Mouse (Mus musculus): ENCODE results near the gene Ccdc38. TPM values are rescaled to one million over a fixed set of nuclear protein-coding genes. Genes with fewer than 3 reads are reported as not detected.

The Ccdc38 gene
- 0.32 and 0.35 TPM in 2 replicates for polyA plus RNA-seq (2015; fragmentation: Nextera tagmentation; extraction: Ambion mirVana)

- peak within 1 kb of the TSS; percentile 49 for H3K4me3 ChIP-seq (ENCODE audit: low read length)
- H3K36me3 ChIP-seq (ENCODE audit: insufficient read depth, low read length) = no peaks in the 10 kb centered on the region
- WGBS = 50% methylated on average over 17 of the region's 17 CpGs
- H3K27ac ChIP-seq (ENCODE audit: low read length) = no peak within 1 kb of the TSS
- ATAC-seq (ENCODE audit: low FRiP score, low TSS enrichment) = peak; percentile 10
- peak within 1 kb of the TSS; percentile 64 for H3K9ac ChIP-seq (replicated peaks; ENCODE audit: low read length)
- peaks cover 17% of the 10 kb centered on the region for H3K4me1 ChIP-seq (ENCODE audit: insufficient read depth, low read length)
- no peaks in the 10 kb centered on the region for H3K27me3 ChIP-seq (ENCODE audit: insufficient read depth, low read length)
- no peaks in the 10 kb centered on the region for H3K9me3 ChIP-seq (ENCODE audit: low read length)
- H3K4me2 ChIP-seq (replicated peaks; ENCODE audit: low read depth, low read length) = peak within 1 kb of the TSS; percentile 60
These were observed at the start of gene Ccdc38 for GRCm38 (mm10) chr10:93540431-93541210. TSS of gene Ccdc38 (plus strand) at chr10:93540632.

GRCm38 (mm10) chr10:93500864-93501263 is 39.6 kb upstream of the Ccdc38 start:
- H3K4me1 ChIP-seq (ENCODE audit: insufficient read depth, low read length) = peaks cover 8% of the 10 kb centered on the region
- peak overlapping the region; percentile 20 for H3K4me2 ChIP-seq (replicated peaks; ENCODE audit: low read depth, low read length)
- H3K4me3 ChIP-seq (ENCODE audit: low read length) = no peak overlapping the region
- H3K27ac ChIP-seq (ENCODE audit: low read length) = no peak overlapping the region
- 0 out of 2 replicates have a peak, but pooled peaks have one; percentile 31 for ATAC-seq (ENCODE audit: low FRiP score, low TSS enrichment)
- peak overlapping the region; percentile 29; the same call in 1 of the 2 replicates for H3K9ac ChIP-seq (replicated peaks; ENCODE audit: low read length)
- no peaks in the 10 kb centered on the region for H3K9me3 ChIP-seq (ENCODE audit: low read length)
- no peaks in the 10 kb centered on the region for H3K36me3 ChIP-seq (ENCODE audit: insufficient read depth, low read length)
- no peaks in the 10 kb centered on the region for H3K27me3 ChIP-seq (ENCODE audit: insufficient read depth, low read length)
- WGBS = 9% methylated on average over 10 of the region's 10 CpGs

- H3K36me3 ChIP-seq (ENCODE audit: insufficient read depth, low read length) = no peaks in the 10 kb centered on the region
- 71% methylated on average over 10 of the region's 10 CpGs for whole genome bisulfite sequencing
- no peak for ATAC-seq (ENCODE audit: low FRiP score, low TSS enrichment)
- no peaks in the 10 kb centered on the region for H3K27me3 ChIP-seq (ENCODE audit: insufficient read depth, low read length)
- H3K27ac ChIP-seq (ENCODE audit: low read length) = no peak overlapping the region
- H3K9ac ChIP-seq (replicated peaks; ENCODE audit: low read length) = no peak overlapping the region
- no peak overlapping the region for H3K4me3 ChIP-seq (ENCODE audit: low read length)
- H3K4me1 ChIP-seq (ENCODE audit: insufficient read depth, low read length) = peaks cover 8% of the 10 kb centered on the region
- H3K9me3 ChIP-seq (ENCODE audit: low read length) = no peaks in the 10 kb centered on the region
- peak overlapping the region; percentile 20; the same call in 1 of the 2 replicates for H3K4me2 ChIP-seq (replicated peaks; ENCODE audit: low read depth, low read length)
These were observed 39.1 kb upstream of the Ccdc38 start for GRCm38 (mm10) chr10:93501346-93501745.

- no peak for ATAC-seq (ENCODE audit: low FRiP score, low TSS enrichment)
These were observed 32.0 kb upstream of the Ccdc38 start for GRCm38 (mm10) chr10:93508383-93508970.

GRCm38 (mm10) chr10:93509532-93510153 is 30.8 kb upstream of the Ccdc38 start:
- Histone ChIP-seq H3K9me3 (ENCODE audit: low read length) (no peaks in the 10 kb centered on the region), H3K4me1 (ENCODE audit: insufficient read depth, low read length) (no peaks in the 10 kb centered on the region), H3K36me3 (ENCODE audit: insufficient read depth, low read length) (no peaks in the 10 kb centered on the region), H3K4me2 (replicated peaks; ENCODE audit: low read depth, low read length) (no peak overlapping the region), H3K4me3 (ENCODE audit: low read length) (no peak overlapping the region), H3K27ac (ENCODE audit: low read length) (no peak overlapping the region), H3K27me3 (ENCODE audit: insufficient read depth, low read length) (no peaks in the 10 kb centered on the region), H3K9ac (replicated peaks; ENCODE audit: low read length) (no peak overlapping the region)
- no peak for ATAC-seq (ENCODE audit: low FRiP score, low TSS enrichment)
- 83% methylated on average over 15 of the region's 15 CpGs for WGBS

More at GRCm38 (mm10) chr10:93508383-93508970, 32.0 kb upstream of the Ccdc38 start:
- no peaks in the 10 kb centered on the region for H3K36me3 ChIP-seq (ENCODE audit: insufficient read depth, low read length)
- 84% methylated on average over 7 of the region's 7 CpGs for WGBS
- H3K27me3 ChIP-seq (ENCODE audit: insufficient read depth, low read length) = no peaks in the 10 kb centered on the region
- no peak overlapping the region for H3K27ac ChIP-seq (ENCODE audit: low read length)
- no peaks in the 10 kb centered on the region for H3K9me3 ChIP-seq (ENCODE audit: low read length)
- no peaks in the 10 kb centered on the region for H3K4me1 ChIP-seq (ENCODE audit: insufficient read depth, low read length)
- H3K4me2 ChIP-seq (replicated peaks; ENCODE audit: low read depth, low read length) = no peak overlapping the region
- H3K9ac ChIP-seq (replicated peaks; ENCODE audit: low read length) = no peak overlapping the region
- no peak overlapping the region for H3K4me3 ChIP-seq (ENCODE audit: low read length)

- H3K9ac ChIP-seq (replicated peaks; ENCODE audit: low read length) = no peak overlapping the region
- H3K4me3 ChIP-seq (ENCODE audit: low read length) = no peak overlapping the region
- no peak overlapping the region for H3K4me2 ChIP-seq (replicated peaks; ENCODE audit: low read depth, low read length)
- H3K9me3 ChIP-seq (ENCODE audit: low read length) = no peaks in the 10 kb centered on the region
- H3K4me1 ChIP-seq (ENCODE audit: insufficient read depth, low read length) = no peaks in the 10 kb centered on the region
- H3K27ac ChIP-seq (ENCODE audit: low read length) = no peak overlapping the region
- 37% methylated on average over 1 of the region's 1 CpGs for WGBS
- no peak for ATAC-seq (ENCODE audit: low FRiP score, low TSS enrichment)
- no peaks in the 10 kb centered on the region for H3K27me3 ChIP-seq (ENCODE audit: insufficient read depth, low read length)
- no peaks in the 10 kb centered on the region for H3K36me3 ChIP-seq (ENCODE audit: insufficient read depth, low read length)
These were observed 25.0 kb upstream of the Ccdc38 start for GRCm38 (mm10) chr10:93515419-93515818.

GRCm38 (mm10) chr10:93515927-93516326 is 24.5 kb upstream of the Ccdc38 start:
- 75% methylated on average over 12 of the region's 12 CpGs for WGBS
- no peaks in the 10 kb centered on the region for H3K9me3 ChIP-seq (ENCODE audit: low read length)
- no peak for ATAC-seq (ENCODE audit: low FRiP score, low TSS enrichment)
- no peak overlapping the region for H3K27ac ChIP-seq (ENCODE audit: low read length)
- no peaks in the 10 kb centered on the region for H3K27me3 ChIP-seq (ENCODE audit: insufficient read depth, low read length)
- H3K4me1 ChIP-seq (ENCODE audit: insufficient read depth, low read length) = no peaks in the 10 kb centered on the region
- no peaks in the 10 kb centered on the region for H3K36me3 ChIP-seq (ENCODE audit: insufficient read depth, low read length)
- H3K4me3 ChIP-seq (ENCODE audit: low read length) = no peak overlapping the region
- no peak overlapping the region for H3K4me2 ChIP-seq (replicated peaks; ENCODE audit: low read depth, low read length)
- H3K9ac ChIP-seq (replicated peaks; ENCODE audit: low read length) = no peak overlapping the region

- H3K4me1 ChIP-seq (ENCODE audit: insufficient read depth, low read length) = no peaks in the 10 kb centered on the region
- H3K9ac ChIP-seq (replicated peaks; ENCODE audit: low read length) = no peak overlapping the region
- 60% methylated on average over 4 of the region's 4 CpGs for WGBS
- no peaks in the 10 kb centered on the region for H3K9me3 ChIP-seq (ENCODE audit: low read length)
- ATAC-seq (ENCODE audit: low FRiP score, low TSS enrichment) = no peak
- H3K4me3 ChIP-seq (ENCODE audit: low read length) = no peak overlapping the region
- H3K27ac ChIP-seq (ENCODE audit: low read length) = no peak overlapping the region
- no peaks in the 10 kb centered on the region for H3K27me3 ChIP-seq (ENCODE audit: insufficient read depth, low read length)
- no peak overlapping the region for H3K4me2 ChIP-seq (replicated peaks; ENCODE audit: low read depth, low read length)
- no peaks in the 10 kb centered on the region for H3K36me3 ChIP-seq (ENCODE audit: insufficient read depth, low read length)
These were observed 22.7 kb upstream of the Ccdc38 start for GRCm38 (mm10) chr10:93517754-93518153.

GRCm38 (mm10) chr10:93518186-93518585 is 22.2 kb upstream of the Ccdc38 start:
- H3K36me3 ChIP-seq (ENCODE audit: insufficient read depth, low read length) = no peaks in the 10 kb centered on the region
- H3K4me2 ChIP-seq (replicated peaks; ENCODE audit: low read depth, low read length) = no peak overlapping the region
- ATAC-seq (ENCODE audit: low FRiP score, low TSS enrichment) = no peak
- WGBS = 82% methylated on average over 4 of the region's 4 CpGs
- H3K4me1 ChIP-seq (ENCODE audit: insufficient read depth, low read length) = no peaks in the 10 kb centered on the region
- no peak overlapping the region for H3K9ac ChIP-seq (replicated peaks; ENCODE audit: low read length)
- no peak overlapping the region for H3K4me3 ChIP-seq (ENCODE audit: low read length)
- H3K9me3 ChIP-seq (ENCODE audit: low read length) = no peaks in the 10 kb centered on the region
- H3K27me3 ChIP-seq (ENCODE audit: insufficient read depth, low read length) = no peaks in the 10 kb centered on the region
- H3K27ac ChIP-seq (ENCODE audit: low read length) = no peak overlapping the region

Data from kidney, embryonic 16.5 days (tissue).